Mouse (Mus musculus) embryonic facial prominence, embryonic 15.5 days (tissue): Measurements from ENCODE around the gene Irf9. TPM values are rescaled to one million over a fixed set of nuclear protein-coding genes. Genes with fewer than 3 reads are reported as not detected.

ENCODE experiments used
- ATAC-seq: fragments of 200-750 bp; cut with Nextera tagmentation; 2 replicates; pipeline ENCODE4 v1.8.0; 2017; ENCODE audit warnings: low read depth, moderate TSS enrichment; ENCODE audit not compliant: insufficient number of reproducible peaks, low FRiP score, low TSS enrichment
- H3K27ac ChIP-seq: fragments of 300-500 bp; sonication (generic); replicated peaks from 2 replicates; pipeline ENCODE4 v1.5.1; 2015; ENCODE audit warnings: mild to moderate bottlenecking, inconsistent platforms
- H3K27me3 ChIP-seq: fragments of 300-500 bp; sonication (generic); 2 replicates; pipeline ENCODE4 v1.6.1; 2015; ENCODE audit warnings: inconsistent platforms
- H3K36me3 ChIP-seq: fragments of 300-500 bp; sonication (generic); 2 replicates; pipeline ENCODE4 v1.6.1; 2015; ENCODE audit warnings: mild to moderate bottlenecking, inconsistent platforms
- H3K4me1 ChIP-seq: fragments of 300-500 bp; sonication (generic); 2 replicates; pipeline ENCODE4 v1.6.1; 2015; ENCODE audit warnings: inconsistent platforms
- H3K4me2 ChIP-seq: fragments of 300-500 bp; sonication (generic); replicated peaks from 2 replicates; pipeline ENCODE4 v1.6.1; 2015; ENCODE audit warnings: mild to moderate bottlenecking, inconsistent platforms
- H3K4me3 ChIP-seq: fragments of 300-500 bp; sonication (generic); replicated peaks from 2 replicates; pipeline ENCODE4 v1.5.1; 2015; ENCODE audit warnings: mild to moderate bottlenecking, inconsistent platforms
- H3K9ac ChIP-seq: fragments of 300-500 bp; sonication (generic); 2 replicates; pipeline ENCODE4 v1.6.1; 2015; ENCODE audit warnings: inconsistent platforms
- H3K9me3 ChIP-seq: fragments of 300-500 bp; sonication (generic); replicated peaks from 2 replicates; pipeline ENCODE4 v1.6.1; 2016; ENCODE audit warnings: inconsistent platforms
- WGBS: fragments of 180-500 bp; shearing (Covaris S2); methylation state at CpG from one replicate; pipeline ENCODE4 v1.1.7; 2015; 5-methylcytosine and 5-hydroxymethylcytosine counted together
- polyA plus RNA-seq: library from polyadenylated mRNA; unstranded; fragments of >200 nt; fragmentation: Nextera tagmentation; extraction: Ambion mirVana; gene quantifications from 2 replicates; pipeline ENCODE4 v1.2.1, GENCODE M21; 2015

Gene Irf9
- polyA plus RNA-seq, 1 experiment from 2014 or later = 17.3 TPM

- Histone ChIP-seq H3K36me3 (no peaks in the 10 kb centered on the region), H3K4me1 (no peaks in the 10 kb centered on the region), H3K4me3 (no peak within 1 kb of the TSS), H3K27me3 (no peaks in the 10 kb centered on the region), H3K9me3 (no peaks in the 10 kb centered on the region), H3K4me2 (peak within 1 kb of the TSS; percentile 22), H3K9ac (no peak within 1 kb of the TSS), H3K27ac (no peak within 1 kb of the TSS)
- 25% methylated on average over 21 of the region's 21 CpGs for WGBS
- ATAC-seq = peak; percentile 70; the same call in 1 of the 2 replicates
Measured at GRCm38 (mm10) chr14:55617822-55618221, 14.5 kb downstream of the Irf9 start, which contains the start of gene Rec8. TSS of gene Rec8 (plus strand) at chr14:55618037.

- no peak overlapping the region for H3K27ac ChIP-seq
- no peaks in the 10 kb centered on the region for H3K9me3 ChIP-seq
- H3K9ac ChIP-seq = no peak overlapping the region
Measured at GRCm38 (mm10) chr14:55618486-55619195, 15.3 kb downstream of the Irf9 start.

GRCm38 (mm10) chr14:55628077-55628827 is 24.9 kb downstream of the Irf9 start:
- H3K9me3 ChIP-seq = no peaks in the 10 kb centered on the region
- H3K27me3 ChIP-seq = no peaks in the 10 kb centered on the region
- H3K4me3 ChIP-seq = no peak overlapping the region
- H3K4me1 ChIP-seq = 0 out of 2 replicates have a peak, but pooled peaks cover 4% of the 10 kb centered on the region
- no peak overlapping the region for H3K9ac ChIP-seq
- H3K36me3 ChIP-seq = peaks cover 87% of the 10 kb centered on the region
- 91% methylated on average over 27 of the region's 27 CpGs for WGBS
- no peak overlapping the region for H3K4me2 ChIP-seq
- H3K27ac ChIP-seq = no peak overlapping the region
- no peak for ATAC-seq

More at GRCm38 (mm10) chr14:55618486-55619195, 15.3 kb downstream of the Irf9 start:
- Histone ChIP-seq H3K36me3 (no peaks in the 10 kb centered on the region), H3K4me1 (no peaks in the 10 kb centered on the region), H3K4me2 (peak overlapping the region; percentile 22), H3K27me3 (no peaks in the 10 kb centered on the region), H3K4me3 (no peak overlapping the region)
- ATAC-seq = no peak
- 42% methylated on average over 22 of the region's 22 CpGs for WGBS

- Histone ChIP-seq H3K27ac (no peak overlapping the region), H3K4me3 (no peak overlapping the region), H3K9me3 (no peaks in the 10 kb centered on the region), H3K4me2 (no peak overlapping the region), H3K27me3 (no peaks in the 10 kb centered on the region), H3K9ac (no peak overlapping the region), H3K36me3 (peaks cover 97% of the 10 kb centered on the region), H3K4me1 (peaks cover 11% of the 10 kb centered on the region)
- ATAC-seq = no peak
- 41% methylated on average over 5 of the region's 5 CpGs for WGBS
Measured at GRCm38 (mm10) chr14:55629312-55629711, 25.9 kb downstream of the Irf9 start.

- ATAC-seq = peak; percentile 17
- Histone ChIP-seq H3K27ac (peak overlapping the region; percentile 84), H3K9me3 (no peaks in the 10 kb centered on the region), H3K4me2 (peak overlapping the region; percentile 77), H3K27me3 (no peaks in the 10 kb centered on the region), H3K4me3 (peak overlapping the region; percentile 61), H3K9ac (peak overlapping the region; percentile 31), H3K4me1 (peaks cover 18% of the 10 kb centered on the region), H3K36me3 (peaks cover 81% of the 10 kb centered on the region)
- 3% methylated on average over 23 of the region's 23 CpGs for WGBS
Measured at GRCm38 (mm10) chr14:55634874-55635522, 31.6 kb downstream of the Irf9 start.

- Histone ChIP-seq H3K9me3 (no peaks in the 10 kb centered on the region), H3K27ac (peak within 1 kb of the TSS; percentile 84), H3K36me3 (peaks cover 80% of the 10 kb centered on the region), H3K4me2 (peak within 1 kb of the TSS; percentile 77), H3K4me1 (peaks cover 18% of the 10 kb centered on the region), H3K9ac (peak within 1 kb of the TSS; percentile 31), H3K27me3 (no peaks in the 10 kb centered on the region), H3K4me3 (peak within 1 kb of the TSS; percentile 61)
- peak; percentile 91 for ATAC-seq
- WGBS = 2% methylated on average over 33 of the region's 33 CpGs
Measured at GRCm38 (mm10) chr14:55635523-55636007, 32.2 kb downstream of the Irf9 start, which contains the start of gene Ipo4. TSS of gene Ipo4 (minus strand) at chr14:55635957.

GRCm38 (mm10) chr14:55637795-55638194 is 34.4 kb downstream of the Irf9 start, which contains the start of gene Gm49378:
TSS of gene Gm49378 (minus strand) at chr14:55637895.
- WGBS = 96% methylated on average over 9 of the region's 9 CpGs
- H3K27me3 ChIP-seq = no peaks in the 10 kb centered on the region
- no peaks in the 10 kb centered on the region for H3K9me3 ChIP-seq
- H3K4me2 ChIP-seq = no peak within 1 kb of the TSS
- no peak within 1 kb of the TSS for H3K27ac ChIP-seq
- no peak within 1 kb of the TSS for H3K4me3 ChIP-seq
- H3K9ac ChIP-seq = no peak within 1 kb of the TSS
- peaks cover 24% of the 10 kb centered on the region for H3K4me1 ChIP-seq
- ATAC-seq = no peak
- H3K36me3 ChIP-seq = peaks cover 70% of the 10 kb centered on the region

- H3K27me3 ChIP-seq = no peaks in the 10 kb centered on the region
- H3K4me2 ChIP-seq = no peak overlapping the region
- no peak for ATAC-seq
- H3K9me3 ChIP-seq = no peaks in the 10 kb centered on the region
- WGBS = 94% methylated on average over 14 of the region's 14 CpGs
- H3K4me1 ChIP-seq = peaks cover 21% of the 10 kb centered on the region
- peaks cover 55% of the 10 kb centered on the region for H3K36me3 ChIP-seq
- no peak overlapping the region for H3K9ac ChIP-seq
- no peak overlapping the region for H3K27ac ChIP-seq
- H3K4me3 ChIP-seq = no peak overlapping the region
Measured at GRCm38 (mm10) chr14:55640816-55641215, 37.4 kb downstream of the Irf9 start.

- ATAC-seq = no peak
- no peaks in the 10 kb centered on the region for H3K9me3 ChIP-seq
- peaks cover 21% of the 10 kb centered on the region for H3K4me1 ChIP-seq
- H3K36me3 ChIP-seq = peaks cover 53% of the 10 kb centered on the region
- no peaks in the 10 kb centered on the region for H3K27me3 ChIP-seq
- no peak overlapping the region for H3K4me2 ChIP-seq
- H3K4me3 ChIP-seq = no peak overlapping the region
- no peak overlapping the region for H3K27ac ChIP-seq
- 92% methylated on average over 13 of the region's 13 CpGs for WGBS
- no peak overlapping the region for H3K9ac ChIP-seq
Measured at GRCm38 (mm10) chr14:55641291-55641690, 37.9 kb downstream of the Irf9 start.

GRCm38 (mm10) chr14:55642679-55643059 is 39.3 kb downstream of the Irf9 start:
- H3K4me1 ChIP-seq = peaks cover 21% of the 10 kb centered on the region

More at GRCm38 (mm10) chr14:55642679-55643059, 39.3 kb downstream of the Irf9 start:
- peaks cover 43% of the 10 kb centered on the region for H3K36me3 ChIP-seq
- ATAC-seq = peak; percentile 48
- H3K4me2 ChIP-seq = peak overlapping the region; percentile 54
- peak overlapping the region; percentile 92 for H3K4me3 ChIP-seq
- 17% methylated on average over 8 of the region's 8 CpGs for WGBS
- peak overlapping the region; percentile 91 for H3K9ac ChIP-seq
- peak overlapping the region; percentile 90 for H3K27ac ChIP-seq
- no peaks in the 10 kb centered on the region for H3K27me3 ChIP-seq
- H3K9me3 ChIP-seq = no peaks in the 10 kb centered on the region
